Mouse (Mus musculus) liver, postnatal 0 days (tissue): Measurements from ENCODE around the gene Fam214b.

Experiments
- CTCF ChIP-seq: sonication (generic); IDR thresholded peaks from 2 replicates; pipeline ENCODE4 v1.5.1; 2016; ENCODE audit warnings: antibody characterized with exemption, low read depth
- EP300 ChIP-seq: IDR thresholded peaks from 2 replicates; pipeline ENCODE4 v1.6.1; 2016; ENCODE audit warnings: antibody characterized with exemption, low read depth, mild to moderate bottlenecking

- TF ChIP-seq EP300 (no peak), CTCF (no peak)
Measured at GRCm38 (mm10) chr4:43029749-43030148, 16.3 kb downstream of the Fam214b start.
